Mouse (Mus musculus): ENCODE results near the gene Tmco4. TPM values are rescaled to one million over a fixed set of nuclear protein-coding genes. Genes with fewer than 3 reads are reported as not detected.
A peak's percentile ranks its signal among the peaks of the same experiment; 100 is the strongest.

Tmco4 gene
- polyA plus RNA-seq, 1 experiment from 2014 or later: 1.2 TPM

- WGBS: 11% methylated on average over 2 of the region's 2 CpGs
- Histone ChIP-seq H3K27ac (replicated peaks) (peak overlapping the region; percentile 51), H3K4me3 (replicated peaks) (no peak overlapping the region), H3K27me3 (replicated peaks) (no peaks in the 10 kb centered on the region), H3K9me3 (replicated peaks) (no peaks in the 10 kb centered on the region), H3K4me1 (peaks cover 12% of the 10 kb centered on the region; the same call in 1 of the 2 replicates), H3K9ac (replicated peaks) (no peak overlapping the region), H3K36me3 (no peaks in the 10 kb centered on the region), H3K4me2 (no peak overlapping the region)
- ATAC-seq (ENCODE audit: low FRiP score): no peak; the same call in 1 of the 2 replicates
Observed at GRCm38 (mm10) chr4:139024379-139024778, 51.7 kb downstream of the Tmco4 start.

GRCm38 (mm10) chr4:139030675-139031074 is 58.0 kb downstream of the Tmco4 start:
- Histone ChIP-seq H3K36me3 (no peaks in the 10 kb centered on the region), H3K4me3 (replicated peaks) (no peak overlapping the region), H3K4me1 (peaks cover 9% of the 10 kb centered on the region), H3K4me2 (no peak overlapping the region), H3K27ac (replicated peaks) (no peak overlapping the region), H3K9ac (replicated peaks) (no peak overlapping the region), H3K27me3 (replicated peaks) (no peaks in the 10 kb centered on the region), H3K9me3 (replicated peaks) (no peaks in the 10 kb centered on the region)
- ATAC-seq (ENCODE audit: low FRiP score): no peak
- 62% methylated on average over 6 of the region's 6 CpGs for WGBS

GRCm38 (mm10) chr4:139032521-139032920 is 59.8 kb downstream of the Tmco4 start:
- Histone ChIP-seq H3K27ac (replicated peaks) (no peak overlapping the region), H3K36me3 (no peaks in the 10 kb centered on the region), H3K4me1 (peaks cover 15% of the 10 kb centered on the region), H3K9me3 (replicated peaks) (no peaks in the 10 kb centered on the region), H3K9ac (replicated peaks) (no peak overlapping the region), H3K4me3 (replicated peaks) (no peak overlapping the region), H3K27me3 (replicated peaks) (no peaks in the 10 kb centered on the region), H3K4me2 (no peak overlapping the region)
- 64% methylated on average over 12 of the region's 12 CpGs for WGBS
- no peak for ATAC-seq (ENCODE audit: low FRiP score)

GRCm38 (mm10) chr4:139033263-139034009 is 60.7 kb downstream of the Tmco4 start:
- H3K4me1 ChIP-seq: peaks cover 24% of the 10 kb centered on the region
- no peak overlapping the region for H3K4me3 ChIP-seq (replicated peaks)
- 84% methylated on average over 11 of the region's 11 CpGs for WGBS
- no peaks in the 10 kb centered on the region for H3K27me3 ChIP-seq (replicated peaks)
- H3K36me3 ChIP-seq: no peaks in the 10 kb centered on the region
- H3K9me3 ChIP-seq (replicated peaks): no peaks in the 10 kb centered on the region
- ATAC-seq (ENCODE audit: low FRiP score): no peak
- no peak overlapping the region for H3K27ac ChIP-seq (replicated peaks)
- H3K4me2 ChIP-seq: no peak overlapping the region
- H3K9ac ChIP-seq (replicated peaks): no peak overlapping the region

- 90% methylated on average over 8 of the region's 8 CpGs for WGBS
Observed at GRCm38 (mm10) chr4:139034010-139034367, 61.3 kb downstream of the Tmco4 start.

GRCm38 (mm10) chr4:139034540-139034939 is 61.9 kb downstream of the Tmco4 start:
- no peak overlapping the region for H3K27ac ChIP-seq (replicated peaks)
- H3K4me1 ChIP-seq: peaks cover 35% of the 10 kb centered on the region
- no peaks in the 10 kb centered on the region for H3K36me3 ChIP-seq
- no peak for ATAC-seq (ENCODE audit: low FRiP score)
- no peak overlapping the region for H3K4me3 ChIP-seq (replicated peaks)
- no peak overlapping the region for H3K9ac ChIP-seq (replicated peaks)
- H3K27me3 ChIP-seq (replicated peaks): no peaks in the 10 kb centered on the region
- H3K4me2 ChIP-seq: no peak overlapping the region
- no peaks in the 10 kb centered on the region for H3K9me3 ChIP-seq (replicated peaks)
- 63% methylated on average over 4 of the region's 4 CpGs for WGBS

More at GRCm38 (mm10) chr4:139034010-139034367, 61.3 kb downstream of the Tmco4 start:
- H3K27ac ChIP-seq (replicated peaks): no peak overlapping the region
- H3K36me3 ChIP-seq: no peaks in the 10 kb centered on the region
- peaks cover 30% of the 10 kb centered on the region for H3K4me1 ChIP-seq
- no peak for ATAC-seq (ENCODE audit: low FRiP score)
- H3K27me3 ChIP-seq (replicated peaks): no peaks in the 10 kb centered on the region
- no peak overlapping the region for H3K4me2 ChIP-seq
- H3K9me3 ChIP-seq (replicated peaks): no peaks in the 10 kb centered on the region
- H3K9ac ChIP-seq (replicated peaks): no peak overlapping the region
- no peak overlapping the region for H3K4me3 ChIP-seq (replicated peaks)

- Histone ChIP-seq H3K4me1 (peaks cover 39% of the 10 kb centered on the region), H3K9me3 (replicated peaks) (no peaks in the 10 kb centered on the region), H3K27me3 (replicated peaks) (no peaks in the 10 kb centered on the region), H3K4me2 (no peak overlapping the region), H3K9ac (replicated peaks) (no peak overlapping the region), H3K4me3 (replicated peaks) (no peak overlapping the region), H3K36me3 (no peaks in the 10 kb centered on the region), H3K27ac (replicated peaks) (no peak overlapping the region)
- 91% methylated on average over 3 of the region's 3 CpGs for WGBS
- no peak for ATAC-seq (ENCODE audit: low FRiP score)
Observed at GRCm38 (mm10) chr4:139034942-139035341, 62.3 kb downstream of the Tmco4 start.

- no peaks in the 10 kb centered on the region for H3K9me3 ChIP-seq (replicated peaks)
- no peak overlapping the region for H3K4me3 ChIP-seq (replicated peaks)
- WGBS: 89% methylated on average over 3 of the region's 3 CpGs
- no peaks in the 10 kb centered on the region for H3K36me3 ChIP-seq
- no peaks in the 10 kb centered on the region for H3K27me3 ChIP-seq (replicated peaks)
- H3K27ac ChIP-seq (replicated peaks): no peak overlapping the region
- H3K4me2 ChIP-seq: no peak overlapping the region
- peaks cover 47% of the 10 kb centered on the region for H3K4me1 ChIP-seq
- H3K9ac ChIP-seq (replicated peaks): no peak overlapping the region
- no peak for ATAC-seq (ENCODE audit: low FRiP score)
Observed at GRCm38 (mm10) chr4:139035799-139036198, 63.1 kb downstream of the Tmco4 start.

- Histone ChIP-seq H3K9me3 (replicated peaks) (no peaks in the 10 kb centered on the region), H3K4me3 (replicated peaks) (no peak overlapping the region), H3K36me3 (no peaks in the 10 kb centered on the region), H3K27ac (replicated peaks) (peak overlapping the region; percentile 79), H3K4me2 (0 out of 2 replicates have a peak overlapping the region, but pooled peaks have one; percentile 23), H3K4me1 (peaks cover 51% of the 10 kb centered on the region), H3K27me3 (replicated peaks) (no peaks in the 10 kb centered on the region), H3K9ac (replicated peaks) (0 out of 2 replicates have a peak overlapping the region, but pooled peaks have one; percentile 14)
- WGBS: 26% methylated on average over 17 of the region's 17 CpGs
- ATAC-seq (ENCODE audit: low FRiP score): 0 out of 2 replicates have a peak, but pooled peaks have one; percentile 15
Observed at GRCm38 (mm10) chr4:139037795-139038607, 65.3 kb downstream of the Tmco4 start.

- H3K4me2 ChIP-seq: peak overlapping the region; percentile 27; the same call in 1 of the 2 replicates
- WGBS: 6% methylated on average over 10 of the region's 10 CpGs
- peak overlapping the region; percentile 79 for H3K27ac ChIP-seq (replicated peaks)
- no peaks in the 10 kb centered on the region for H3K27me3 ChIP-seq (replicated peaks)
- H3K9ac ChIP-seq (replicated peaks): no peak overlapping the region
- H3K36me3 ChIP-seq: no peaks in the 10 kb centered on the region
- peaks cover 50% of the 10 kb centered on the region for H3K4me1 ChIP-seq
- no peak overlapping the region for H3K4me3 ChIP-seq (replicated peaks)
- no peaks in the 10 kb centered on the region for H3K9me3 ChIP-seq (replicated peaks)
- peak; percentile 72 for ATAC-seq (ENCODE audit: low FRiP score)
Observed at GRCm38 (mm10) chr4:139040084-139040839, 67.6 kb downstream of the Tmco4 start.

GRCm38 (mm10) chr4:139042611-139043010 is 69.9 kb downstream of the Tmco4 start:
- H3K36me3 ChIP-seq: no peaks in the 10 kb centered on the region
- H3K27me3 ChIP-seq (replicated peaks): no peaks in the 10 kb centered on the region
- no peak overlapping the region for H3K4me3 ChIP-seq (replicated peaks)
- no peaks in the 10 kb centered on the region for H3K9me3 ChIP-seq (replicated peaks)
- H3K27ac ChIP-seq (replicated peaks): peak overlapping the region; percentile 39
- no peak for ATAC-seq (ENCODE audit: low FRiP score)
- no peak overlapping the region for H3K4me2 ChIP-seq
- H3K9ac ChIP-seq (replicated peaks): no peak overlapping the region
- 52% methylated on average over 5 of the region's 5 CpGs for WGBS
- peaks cover 44% of the 10 kb centered on the region for H3K4me1 ChIP-seq

All from neural tube, embryonic 15.5 days (tissue).